Mouse (Mus musculus): ENCODE data around the gene Dazap1. TPM values are rescaled to one million over a fixed set of nuclear protein-coding genes. Genes with fewer than 3 reads are reported as not detected.

Gene Dazap1
- total and polyA plus RNA-seq, 3 experiments, result 41.0 to 57.9 (median 56.4) TPM

GRCm38 (mm10) chr10:80329273-80330081 is 68.2 kb downstream of the Dazap1 start, which contains the start of the genes Pcsk4 and Reep6:
Gene Pcsk4 (minus strand): TSS chr10:80329498.
Gene Reep6 (plus strand): TSS chr10:80329953.
- Histone ChIP-seq H3K79me2 (replicated peaks; ENCODE audit: control insufficient read depth, insufficient read depth, low read length) (no peaks in the 10 kb centered on the region), H3K4me1 (ENCODE audit: control insufficient read depth, insufficient read depth, low read length) (no peaks in the 10 kb centered on the region), H3K36me3 (ENCODE audit: control insufficient read depth, insufficient read depth, low read length) (no peaks in the 10 kb centered on the region), H3K27ac (no peak within 1 kb of the TSS), H3K4me3 (peak within 1 kb of the TSS; percentile 54), H3K9ac (ENCODE audit: low read depth, low read length) (peak within 1 kb of the TSS; percentile 28), H3K27me3 (ENCODE audit: control insufficient read depth, insufficient read depth, low read length) (no peaks in the 10 kb centered on the region)
- peak; percentile 89 to 94 for DNase-seq
- WGBS, result 9% methylated on average over 36 of the region's 36 CpGs
- intact Hi-C loops (cut with DNase I), result loop anchor here (10.0 kb wide), 1 partner anchor 155 kb away; the partner anchor contains the start of genes 1600002K03Rik and Efna2
- TF ChIP-seq CTCF (IDR thresholded peaks at IDR 0.05), result no peak
- no peak for TF ChIP-seq POLR2A (IDR thresholded peaks at IDR 0.05; ENCODE audit: insufficient read depth, low read depth, low read length)
- TF ChIP-seq EP300 (IDR thresholded peaks at IDR 0.05; ENCODE audit: insufficient read depth, low read depth, low read length), result no peak

GRCm38 (mm10) chr10:80330084-80330483 is 68.8 kb downstream of the Dazap1 start:
- H3K4me3 ChIP-seq, result peak overlapping the region; percentile 54
- H3K79me2 ChIP-seq (replicated peaks; ENCODE audit: control insufficient read depth, insufficient read depth, low read length), result no peaks in the 10 kb centered on the region
- WGBS, result 2% methylated on average over 39 of the region's 41 CpGs
- peak overlapping the region; percentile 28 for H3K9ac ChIP-seq (ENCODE audit: low read depth, low read length)
- TF ChIP-seq CTCF (IDR thresholded peaks at IDR 0.05), result 0 out of 2 replicates have a peak, but pooled peaks have one; percentile 5
- TF ChIP-seq POLR2A (IDR thresholded peaks at IDR 0.05; ENCODE audit: insufficient read depth, low read depth, low read length), result no peak
- no peak for TF ChIP-seq EP300 (IDR thresholded peaks at IDR 0.05; ENCODE audit: insufficient read depth, low read depth, low read length)
- H3K36me3 ChIP-seq (ENCODE audit: control insufficient read depth, insufficient read depth, low read length), result no peaks in the 10 kb centered on the region
- intact Hi-C loops (cut with DNase I), result no loop called here
- DNase-seq, result no peak
- H3K27ac ChIP-seq, result no peak overlapping the region
- H3K4me1 ChIP-seq (ENCODE audit: control insufficient read depth, insufficient read depth, low read length), result no peaks in the 10 kb centered on the region
- no peaks in the 10 kb centered on the region for H3K27me3 ChIP-seq (ENCODE audit: control insufficient read depth, insufficient read depth, low read length)

GRCm38 (mm10) chr10:80330888-80331287 is 69.6 kb downstream of the Dazap1 start:
- no peak for DNase-seq
- Histone ChIP-seq H3K4me3 (no peak overlapping the region), H3K27ac (no peak overlapping the region), H3K36me3 (ENCODE audit: control insufficient read depth, insufficient read depth, low read length) (no peaks in the 10 kb centered on the region), H3K9ac (ENCODE audit: low read depth, low read length) (no peak overlapping the region), H3K27me3 (ENCODE audit: control insufficient read depth, insufficient read depth, low read length) (no peaks in the 10 kb centered on the region), H3K4me1 (ENCODE audit: control insufficient read depth, insufficient read depth, low read length) (no peaks in the 10 kb centered on the region), H3K79me2 (replicated peaks; ENCODE audit: control insufficient read depth, insufficient read depth, low read length) (no peaks in the 10 kb centered on the region)
- TF ChIP-seq CTCF (IDR thresholded peaks at IDR 0.05) (no peak), EP300 (IDR thresholded peaks at IDR 0.05; ENCODE audit: insufficient read depth, low read depth, low read length) (no peak)
- WGBS, result 49% methylated on average over 2 of the region's 2 CpGs
- intact Hi-C loops (cut with DNase I), result no loop called here

- no peaks in the 10 kb centered on the region for H3K79me2 ChIP-seq (replicated peaks; ENCODE audit: control insufficient read depth, insufficient read depth, low read length)
- no peak overlapping the region for H3K9ac ChIP-seq (ENCODE audit: low read depth, low read length)
- 64% methylated on average over 10 of the region's 10 CpGs for WGBS
- H3K27me3 ChIP-seq (ENCODE audit: control insufficient read depth, insufficient read depth, low read length), result no peaks in the 10 kb centered on the region
- H3K27ac ChIP-seq, result no peak overlapping the region
- DNase-seq, result no peak
- intact Hi-C loops (cut with DNase I), result no loop called here
- no peak overlapping the region for H3K4me3 ChIP-seq
- H3K4me1 ChIP-seq (ENCODE audit: control insufficient read depth, insufficient read depth, low read length), result no peaks in the 10 kb centered on the region
- no peak for TF ChIP-seq POLR2A (IDR thresholded peaks at IDR 0.05; ENCODE audit: insufficient read depth, low read depth, low read length)
- no peak for TF ChIP-seq EP300 (IDR thresholded peaks at IDR 0.05; ENCODE audit: insufficient read depth, low read depth, low read length)
- TF ChIP-seq CTCF (IDR thresholded peaks at IDR 0.05), result no peak
- H3K36me3 ChIP-seq (ENCODE audit: control insufficient read depth, insufficient read depth, low read length), result no peaks in the 10 kb centered on the region
Measured at GRCm38 (mm10) chr10:80331636-80332524, 70.6 kb downstream of the Dazap1 start.

- H3K27ac ChIP-seq, result no peak overlapping the region
- no peak for TF ChIP-seq CTCF (IDR thresholded peaks at IDR 0.05)
- TF ChIP-seq EP300 (IDR thresholded peaks at IDR 0.05; ENCODE audit: insufficient read depth, low read depth, low read length), result no peak
- TF ChIP-seq POLR2A (IDR thresholded peaks at IDR 0.05; ENCODE audit: insufficient read depth, low read depth, low read length), result no peak
- H3K4me1 ChIP-seq (ENCODE audit: control insufficient read depth, insufficient read depth, low read length), result no peaks in the 10 kb centered on the region
- DNase-seq, result no peak
- no peak overlapping the region for H3K4me3 ChIP-seq
- H3K27me3 ChIP-seq (ENCODE audit: control insufficient read depth, insufficient read depth, low read length), result no peaks in the 10 kb centered on the region
- H3K79me2 ChIP-seq (replicated peaks; ENCODE audit: control insufficient read depth, insufficient read depth, low read length), result no peaks in the 10 kb centered on the region
- no peaks in the 10 kb centered on the region for H3K36me3 ChIP-seq (ENCODE audit: control insufficient read depth, insufficient read depth, low read length)
- no peak overlapping the region for H3K9ac ChIP-seq (ENCODE audit: low read depth, low read length)
- WGBS, result 89% methylated on average over 5 of the region's 5 CpGs
- intact Hi-C loops (cut with DNase I), result no loop called here
Measured at GRCm38 (mm10) chr10:80332525-80332989, 71.3 kb downstream of the Dazap1 start.
